Mouse (Mus musculus) T-cell, adult 2 months (primary cell): ENCODE data around the gene Alyref.

Source experiments
- DNase-seq: peaks from one replicate; pipeline ENCODE4 v3.0.0; 2022; ENCODE audit warnings: low spot score

The Alyref gene

DNA sequence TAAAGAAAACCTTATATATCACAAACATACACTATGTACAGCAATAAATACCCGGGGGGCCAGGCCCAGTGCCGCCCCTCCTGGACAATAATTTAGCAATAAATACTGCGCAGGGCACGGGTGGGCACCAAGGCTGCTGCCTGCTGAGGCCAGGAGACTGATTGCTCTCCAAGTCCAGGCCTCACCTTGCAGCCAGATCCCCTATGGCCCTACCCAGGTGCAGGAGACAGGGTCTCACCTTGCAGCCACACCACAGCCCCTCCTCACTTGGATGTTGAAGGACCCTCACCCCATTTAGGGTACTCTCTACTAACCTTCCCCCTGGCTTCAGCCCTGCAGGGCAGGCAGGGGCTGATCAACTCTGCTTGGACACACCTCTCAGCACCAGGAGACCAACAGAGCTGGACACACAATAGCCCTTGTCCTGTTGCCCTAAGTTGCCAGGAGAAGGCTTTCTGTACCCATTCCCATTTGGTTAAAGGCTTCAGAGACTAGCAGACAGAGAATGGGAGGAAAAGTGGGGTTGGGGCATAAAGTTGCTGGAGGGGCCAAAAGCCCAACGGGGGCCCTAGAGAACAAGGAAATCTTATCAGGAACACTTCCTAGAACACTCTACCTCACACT is 27.1 kb upstream of the Alyref start, which contains the start of gene Sirt7:
Sirt7 (minus strand) TSS at position 89 of the 624 bp plus-strand sequence.
- DNase-seq = no peak

GRCm38 (mm10) chr11:120624680-120625111 is 26.5 kb upstream of the Alyref start:
- DNase-seq = peak; percentile 86

- DNase-seq = peak; percentile 74
Observed at GRCm38 (mm10) chr11:120623961-120624679, 26.0 kb upstream of the Alyref start.

DNA sequence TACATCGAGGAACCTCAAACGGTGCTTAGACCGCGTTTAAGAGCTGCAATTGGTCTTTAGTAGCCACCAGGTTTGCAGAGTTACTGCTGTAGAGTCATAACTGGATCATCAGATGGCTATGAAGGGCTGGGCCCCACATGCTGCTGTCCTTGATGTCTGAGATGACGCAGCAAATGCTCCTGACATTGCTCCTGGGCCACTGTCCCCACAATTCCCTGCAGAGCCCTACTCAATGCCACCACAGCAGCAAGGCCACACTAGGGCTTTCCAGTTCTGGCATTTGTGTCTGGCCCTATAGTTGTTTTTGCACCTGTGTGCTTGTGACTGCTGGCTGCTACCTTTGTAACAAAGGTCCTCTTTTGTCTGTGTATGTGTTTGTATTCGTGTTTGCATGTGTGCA is 24.6 kb upstream of the Alyref start:
- DNase-seq = no peak

DNA sequence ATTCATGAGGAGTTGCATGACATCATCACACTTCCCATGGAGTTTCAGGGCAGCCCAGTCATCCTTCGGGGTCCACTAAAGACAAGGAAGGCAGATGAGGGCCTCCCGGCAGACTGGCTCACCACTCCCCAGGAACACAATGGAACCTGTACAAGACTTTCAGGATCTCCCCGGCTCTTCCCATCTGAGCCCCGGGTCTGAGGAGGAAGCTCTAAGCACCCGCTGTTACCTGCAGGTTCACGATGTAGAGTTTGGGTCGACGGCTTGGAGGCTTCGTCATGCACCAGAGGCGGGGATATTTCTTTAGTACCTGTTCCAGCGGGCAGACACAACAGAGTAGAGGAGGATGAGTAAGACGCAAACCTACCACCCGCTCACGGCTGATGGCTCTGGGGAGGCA is 22.0 kb upstream of the Alyref start:
- DNase-seq = no peak

DNA sequence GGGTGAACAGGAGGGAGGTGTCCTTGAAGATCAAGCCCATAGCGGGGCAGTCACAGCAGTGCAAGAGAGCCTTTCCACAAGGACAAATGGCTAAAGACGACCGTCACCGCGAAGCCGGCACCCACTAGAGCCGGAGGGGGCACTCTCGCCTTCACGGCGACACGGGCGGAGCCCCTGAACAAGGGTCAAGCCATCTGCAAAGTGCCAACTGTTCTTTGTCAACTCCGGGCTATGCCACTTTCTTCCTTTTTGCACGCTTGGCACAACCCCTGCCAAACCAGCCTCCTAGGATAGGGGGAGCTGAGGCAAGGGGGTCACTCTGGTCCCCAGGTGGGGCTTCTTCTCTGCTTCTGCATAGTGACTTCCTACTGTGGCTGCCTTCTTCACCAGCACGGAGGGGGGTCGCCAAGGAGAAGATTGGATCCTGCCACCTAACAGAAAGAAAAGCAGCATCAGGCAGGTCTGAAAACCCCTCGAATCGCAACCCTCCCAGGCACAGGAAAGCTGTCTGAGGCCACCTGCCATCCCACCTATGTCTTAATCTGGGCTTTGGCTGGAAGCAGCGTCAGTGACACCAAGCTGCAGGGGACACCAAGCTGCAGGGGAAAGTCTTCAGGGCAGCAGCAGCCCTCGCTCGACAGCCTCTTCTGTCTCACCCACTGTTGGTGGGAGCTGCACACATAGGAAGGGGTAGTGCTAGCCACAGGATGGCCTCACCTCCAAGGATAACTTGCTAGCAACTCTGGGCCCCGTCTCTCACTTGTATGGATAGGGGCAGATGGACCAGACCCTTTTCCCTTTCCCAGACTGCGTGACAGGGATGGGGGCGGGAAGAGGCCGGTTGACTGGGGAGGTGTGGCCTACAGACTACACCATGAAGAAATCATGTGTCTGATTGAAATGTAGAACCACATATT is 20.7 kb upstream of the Alyref start:
- no peak for DNase-seq

- DNase-seq = peak; percentile 92
Observed at GRCm38 (mm10) chr11:120617519-120618112, 19.5 kb upstream of the Alyref start, which contains the start of gene Pcyt2. Gene Pcyt2 (minus strand): TSS chr11:120617936.

- DNase-seq = no peak
Observed at GRCm38 (mm10) chr11:120616617-120617294, 18.6 kb upstream of the Alyref start.

GRCm38 (mm10) chr11:120615606-120616203 is 17.5 kb upstream of the Alyref start:
- no peak for DNase-seq

DNA sequence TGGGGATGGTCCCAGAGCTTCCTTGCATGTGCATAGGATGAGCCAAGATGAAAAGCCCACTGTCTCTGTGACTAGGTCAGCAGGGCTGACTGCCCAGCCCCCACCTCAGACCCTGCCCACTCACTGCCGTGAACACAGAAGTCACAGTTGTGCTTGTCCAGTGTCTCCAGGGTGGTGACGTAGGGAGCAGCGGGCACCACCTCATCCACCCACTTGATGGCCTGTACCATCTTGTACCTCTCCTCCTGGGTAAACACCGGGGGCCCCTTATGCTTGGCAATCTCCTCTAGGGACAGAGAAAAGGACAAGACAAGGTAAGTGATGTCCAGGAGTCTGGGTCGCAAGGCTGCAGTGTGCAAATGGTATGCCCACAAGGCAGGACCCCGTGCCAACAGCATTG is 17.0 kb upstream of the Alyref start:
- DNase-seq = no peak

DNA sequence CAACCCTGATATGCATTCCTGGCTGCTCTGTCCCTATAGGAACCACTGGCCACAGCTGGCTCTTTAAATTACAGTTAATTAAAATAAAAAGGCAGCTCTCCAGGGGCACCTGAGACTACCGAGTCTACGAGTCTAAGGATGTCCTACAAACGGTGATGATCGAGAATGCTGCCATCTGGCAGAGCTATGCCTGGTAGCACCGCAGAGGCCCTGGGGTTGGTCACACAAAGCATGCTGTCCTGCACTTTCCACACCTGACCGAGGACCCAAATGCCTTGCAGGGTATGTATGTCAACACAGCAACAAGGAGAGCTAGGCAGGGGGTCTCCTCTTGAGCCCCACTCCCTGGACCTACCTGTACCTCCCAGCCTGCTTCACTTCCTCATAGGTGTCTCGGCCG is 15.8 kb upstream of the Alyref start:
- DNase-seq = no peak

DNA sequence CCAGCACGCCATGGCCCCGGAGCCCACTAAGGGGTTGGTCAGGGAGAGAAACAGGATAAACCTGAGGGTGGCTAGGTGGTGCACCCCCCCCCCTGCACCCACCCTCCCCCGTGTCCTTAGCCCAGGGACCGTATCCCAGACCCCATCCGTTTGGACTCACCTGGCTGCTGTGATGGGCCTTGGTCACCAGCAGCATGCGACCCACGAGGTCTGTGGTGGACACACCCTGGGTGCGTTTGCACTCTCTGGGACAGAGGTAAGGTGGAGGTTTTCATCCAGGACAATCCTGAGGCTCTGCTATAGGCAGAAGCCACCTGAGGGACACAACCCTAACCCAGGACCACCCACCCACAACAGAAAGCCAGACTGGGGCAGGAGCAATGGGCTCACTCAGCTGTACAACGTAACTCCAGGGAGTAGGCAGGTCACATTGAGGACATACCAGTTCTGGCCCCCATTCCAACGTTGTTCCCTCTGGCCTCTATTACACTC is 15.4 kb upstream of the Alyref start:
- no peak for DNase-seq

DNA sequence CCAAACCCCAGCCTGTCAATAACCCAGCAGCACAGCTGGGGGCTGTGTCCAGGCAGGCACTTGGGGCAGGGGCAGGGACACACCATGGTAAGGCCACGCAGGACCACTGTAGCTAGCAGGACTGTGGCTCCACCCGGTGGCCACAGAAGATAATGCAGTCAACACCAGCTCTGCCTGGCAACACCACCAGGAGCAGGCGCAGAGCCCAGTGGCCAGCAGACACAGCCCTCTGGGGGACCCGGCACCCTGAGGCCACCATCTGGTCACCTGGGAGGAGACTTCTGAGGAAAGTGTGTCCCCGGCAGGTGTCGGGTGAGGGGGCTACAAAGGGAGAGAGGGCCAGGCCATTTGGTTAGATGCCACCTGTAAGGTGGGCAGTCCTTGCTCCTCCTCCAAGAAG is 14.6 kb upstream of the Alyref start:
- peak; percentile 77 for DNase-seq

- no peak for DNase-seq
Observed at GRCm38 (mm10) chr11:120610477-120611046, 12.4 kb upstream of the Alyref start.

DNA sequence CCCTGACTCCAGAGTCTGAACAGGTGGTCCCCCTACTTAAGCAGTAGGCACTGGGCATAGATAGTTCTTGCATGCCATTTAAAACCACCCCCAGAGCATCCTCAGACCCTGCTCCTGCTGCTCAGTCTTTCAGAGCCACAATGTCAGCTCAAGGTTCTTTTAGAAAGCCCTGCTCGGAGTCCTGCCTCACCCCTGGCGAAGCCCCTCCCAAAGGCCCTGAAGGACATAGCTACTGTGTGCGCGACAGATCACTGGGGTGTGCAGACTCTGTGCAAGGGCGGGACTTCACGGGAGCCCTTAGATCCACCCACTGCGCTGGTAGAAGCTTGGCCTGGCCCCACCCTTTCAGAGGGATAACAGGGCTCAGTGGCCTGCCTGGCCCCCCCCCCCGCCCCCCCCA is 11.1 kb upstream of the Alyref start:
- no peak for DNase-seq

GRCm38 (mm10) chr11:120608241-120609034 is 10.3 kb upstream of the Alyref start, which contains the start of gene Npb:
Gene Npb (plus strand): TSS chr11:120608477.
- no peak for DNase-seq

DNA sequence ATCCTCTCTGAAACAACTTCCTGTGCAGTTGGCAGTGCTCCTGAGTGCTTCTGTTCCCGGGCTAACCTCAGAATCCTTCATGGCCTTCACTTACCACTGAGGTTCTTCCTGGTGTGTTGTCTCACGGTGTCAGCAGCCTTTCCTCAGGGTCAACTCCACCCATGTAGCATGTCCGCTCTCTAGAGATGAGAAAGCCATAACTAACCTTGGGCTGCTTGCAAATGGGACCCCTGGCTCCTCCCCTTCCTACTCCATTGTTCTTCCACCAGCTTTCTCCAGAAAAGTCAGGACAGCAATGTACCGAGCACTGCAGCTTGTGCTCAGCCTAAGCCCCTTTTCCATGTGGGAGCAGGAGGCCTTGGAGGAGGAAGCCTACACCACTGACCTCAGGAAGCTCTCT is 8.6 kb upstream of the Alyref start:
- no peak for DNase-seq

DNA sequence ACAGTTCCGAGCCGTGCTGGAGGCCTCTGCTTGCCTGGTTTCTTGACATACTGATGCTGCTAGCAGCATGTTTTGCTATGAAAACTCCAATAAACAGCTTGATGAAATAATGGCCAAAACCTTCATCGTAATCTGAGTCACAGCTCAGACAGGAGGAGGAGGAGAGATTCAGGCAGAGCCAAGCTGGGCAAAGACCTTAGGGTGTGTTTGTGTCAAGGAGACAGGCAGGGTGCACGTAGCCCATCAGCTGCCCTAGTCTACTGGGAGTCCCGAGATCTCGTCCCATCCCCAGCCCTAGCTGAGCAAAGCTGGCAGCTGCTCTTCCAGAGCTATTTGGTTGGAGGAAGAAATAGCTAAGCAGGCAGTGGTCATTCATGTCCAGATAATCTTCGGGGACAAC is 7.5 kb upstream of the Alyref start:
- no peak for DNase-seq

DNA sequence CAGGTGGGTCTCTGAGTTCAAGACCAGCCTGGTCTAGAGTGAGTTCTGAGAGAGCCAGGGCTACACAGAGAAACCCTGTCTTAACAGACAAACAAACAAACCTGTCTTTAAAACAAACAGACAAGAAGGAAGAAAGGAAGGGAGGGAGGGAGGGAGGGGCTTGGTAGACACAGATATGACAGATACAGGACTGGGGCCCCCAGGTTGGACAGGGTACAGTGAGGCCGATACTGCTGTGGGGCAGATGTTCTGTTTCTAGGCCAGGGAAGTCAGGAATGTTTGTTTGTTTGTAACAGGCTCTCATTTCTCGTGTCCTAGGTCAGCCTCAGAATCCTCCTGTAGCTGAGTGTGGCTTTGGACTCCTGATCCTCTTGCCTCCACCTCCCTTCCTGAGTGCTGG is 5.4 kb upstream of the Alyref start:
- DNase-seq = no peak

GRCm38 (mm10) chr11:120600716-120601115 is 2.6 kb upstream of the Alyref start:
- peak; percentile 68 for DNase-seq
